Mouse (Mus musculus): ENCODE results near the gene Gm10273.
A peak's percentile ranks its signal among the peaks of the same experiment; 100 is the strongest.

Gm10273 gene

DNA sequence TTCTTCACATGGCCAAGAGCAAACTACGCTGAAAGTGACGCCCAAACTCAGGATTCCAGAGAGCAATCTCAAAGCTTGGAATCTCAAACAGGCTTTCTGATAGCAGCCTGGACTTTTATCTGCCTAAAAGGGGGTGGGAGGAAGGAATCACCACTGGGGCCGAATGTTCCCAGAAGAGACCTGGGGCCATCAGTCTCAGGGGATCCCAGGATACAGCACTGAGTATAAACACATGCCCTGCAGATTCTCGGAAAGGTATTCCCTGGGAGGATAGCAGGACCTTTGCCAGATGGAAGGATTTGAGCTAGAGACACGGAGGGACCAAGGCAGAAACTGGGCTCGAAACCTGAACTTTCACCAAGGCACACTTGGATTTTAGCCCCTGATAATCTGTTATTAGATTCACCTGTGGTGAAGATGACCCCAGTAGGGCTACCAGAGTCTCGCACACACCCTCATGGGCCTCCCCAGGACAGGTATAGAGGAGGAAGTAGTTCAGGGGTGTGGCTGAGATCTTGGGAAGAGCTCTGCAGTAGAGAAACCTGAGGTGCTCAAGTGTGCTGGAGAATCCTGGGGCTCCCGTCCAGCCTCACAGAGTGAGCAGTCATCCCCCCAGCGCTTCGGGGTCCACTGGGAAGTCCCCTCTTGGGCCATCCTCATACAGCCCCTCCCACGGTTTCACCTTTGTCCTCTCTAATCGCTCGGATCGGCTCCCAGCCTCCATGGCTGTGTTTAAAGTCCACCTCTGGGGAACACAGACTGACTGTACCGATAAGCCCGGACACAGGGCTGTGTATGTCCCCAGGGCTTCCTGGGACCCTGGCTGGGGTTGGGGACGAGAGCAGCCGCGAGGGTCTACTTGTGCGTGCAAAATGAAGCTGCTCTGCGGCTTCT is 7.7 kb downstream of the Gm10273 start, which contains the start of gene Pla2g12b:
TSS of gene Pla2g12b (plus strand) at position 762 of the 894 bp plus-strand sequence.
- DNase-seq (ENCODE audit: low read depth): no peak

GRCm38 (mm10) chr10:59403793-59404149 is 8.3 kb downstream of the Gm10273 start:
- DNase-seq (ENCODE audit: low read depth): no peak

GRCm38 (mm10) chr10:59408499-59408898 is 13.1 kb downstream of the Gm10273 start:
- DNase-seq (ENCODE audit: low read depth): no peak

DNA sequence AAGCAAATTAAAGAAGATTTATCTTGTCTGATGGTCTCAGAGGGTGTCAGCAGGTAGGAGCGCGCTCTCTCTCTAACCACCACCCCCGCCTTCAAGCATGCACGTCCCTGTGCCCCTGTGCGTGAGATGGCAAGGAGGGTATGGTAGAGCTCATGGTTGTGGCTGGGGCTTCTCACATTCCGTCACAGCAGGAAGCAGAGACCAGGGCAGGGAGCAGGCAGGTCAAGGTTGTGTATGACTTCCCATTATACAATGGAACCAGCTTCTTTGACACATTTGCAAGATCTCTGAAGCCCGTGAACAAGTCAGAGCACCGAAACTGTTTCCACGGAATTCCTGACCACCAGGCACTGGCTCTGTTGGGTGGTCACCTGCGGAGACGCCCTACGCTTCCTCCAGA is 14.8 kb downstream of the Gm10273 start:
- no peak for DNase-seq (ENCODE audit: low read depth)

GRCm38 (mm10) chr10:59413711-59414110 is 18.3 kb downstream of the Gm10273 start:
- DNase-seq (ENCODE audit: low read depth): no peak

GRCm38 (mm10) chr10:59416623-59417022 is 21.2 kb downstream of the Gm10273 start:
- DNase-seq (ENCODE audit: low read depth): peak; percentile 13

GRCm38 (mm10) chr10:59419516-59419915 is 24.1 kb downstream of the Gm10273 start:
- no peak for DNase-seq (ENCODE audit: low read depth)

DNA sequence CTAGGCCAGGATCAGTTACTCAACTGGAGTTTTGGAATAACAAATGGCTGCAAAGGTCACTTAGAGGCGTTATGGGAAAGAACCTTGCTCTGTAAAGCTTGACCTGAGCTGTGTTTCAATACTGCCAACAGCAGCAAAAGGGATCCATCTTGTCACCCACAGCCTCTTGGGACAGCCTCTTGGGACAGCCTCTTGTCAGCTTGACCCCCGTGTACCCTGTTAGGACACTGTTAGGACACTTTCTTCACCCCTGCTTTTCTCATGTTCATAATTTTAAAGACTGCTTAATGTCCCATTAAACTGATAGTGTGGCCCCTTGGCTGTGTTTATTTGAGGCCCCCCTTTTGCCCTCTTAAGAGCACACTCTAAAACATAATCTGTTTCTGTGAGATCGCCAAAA is 29.0 kb downstream of the Gm10273 start:
- DNase-seq (ENCODE audit: low read depth): no peak

DNA sequence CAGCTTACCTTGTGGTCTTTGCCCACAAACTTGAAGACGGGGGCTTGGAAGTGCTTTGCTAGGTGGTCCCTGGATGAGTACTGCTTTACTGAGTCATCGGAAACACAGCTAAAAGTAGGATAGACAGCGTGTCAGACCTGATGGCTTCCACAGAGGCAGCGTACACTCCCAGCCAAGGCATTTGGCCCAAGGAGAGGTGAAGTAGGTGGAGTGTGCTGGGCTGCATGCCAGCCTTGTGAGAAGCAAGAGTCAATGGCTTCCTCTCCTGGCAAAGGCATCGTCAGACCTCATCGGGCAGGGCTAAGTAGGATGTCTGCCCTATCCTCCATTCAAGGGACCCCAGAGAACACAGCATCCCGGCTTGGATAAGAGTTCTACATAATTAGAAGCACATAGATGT is 29.9 kb downstream of the Gm10273 start:
- peak; percentile 57 for DNase-seq (ENCODE audit: low read depth)

- no peak for DNase-seq (ENCODE audit: low read depth)
These were observed 30.9 kb downstream of the Gm10273 start for GRCm38 (mm10) chr10:59426371-59426770.

DNA sequence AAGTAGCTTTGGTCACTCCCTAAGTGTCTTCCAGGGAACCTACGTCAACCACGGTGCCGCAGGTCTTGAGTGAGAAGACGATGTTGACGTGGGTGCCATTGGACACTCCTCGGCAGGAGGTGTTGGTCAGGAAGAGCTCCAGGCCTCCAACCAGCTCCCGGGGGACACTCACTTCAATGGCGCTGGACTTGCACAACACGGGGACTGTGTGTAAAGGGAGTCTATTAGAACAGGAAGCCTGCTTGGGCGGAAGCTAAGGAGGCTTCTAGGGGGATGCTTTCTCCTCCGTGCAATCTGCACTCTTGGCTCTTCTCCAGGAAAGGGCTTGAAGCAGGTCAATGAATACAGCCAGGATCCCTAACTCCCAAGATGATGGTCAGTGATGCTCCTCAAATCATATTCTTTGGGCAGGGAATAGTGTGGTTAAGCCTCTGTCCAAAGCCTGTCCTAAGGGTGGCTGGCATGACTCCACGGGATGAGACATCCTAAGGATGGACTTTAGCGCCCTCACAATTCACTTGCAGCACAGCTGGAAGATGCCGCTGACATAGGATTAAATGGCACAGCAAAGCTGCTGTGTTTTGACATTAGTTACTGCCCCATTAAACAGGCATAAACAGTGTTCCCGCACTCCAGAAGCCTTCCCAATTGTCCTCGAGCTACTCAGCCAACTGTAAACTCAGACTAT is 34.2 kb downstream of the Gm10273 start:
- peak; percentile 18 for DNase-seq (ENCODE audit: low read depth)

- peak; percentile 81 for DNase-seq (ENCODE audit: low read depth)
These were observed 35.3 kb downstream of the Gm10273 start for GRCm38 (mm10) chr10:59430701-59431218.

GRCm38 (mm10) chr10:59435746-59436145 is 40.3 kb downstream of the Gm10273 start:
- DNase-seq (ENCODE audit: low read depth): no peak

GRCm38 (mm10) chr10:59438651-59439050 is 43.2 kb downstream of the Gm10273 start:
- DNase-seq (ENCODE audit: low read depth): no peak

GRCm38 (mm10) chr10:59439508-59439931 is 44.1 kb downstream of the Gm10273 start:
- DNase-seq (ENCODE audit: low read depth): peak; percentile 58

DNA sequence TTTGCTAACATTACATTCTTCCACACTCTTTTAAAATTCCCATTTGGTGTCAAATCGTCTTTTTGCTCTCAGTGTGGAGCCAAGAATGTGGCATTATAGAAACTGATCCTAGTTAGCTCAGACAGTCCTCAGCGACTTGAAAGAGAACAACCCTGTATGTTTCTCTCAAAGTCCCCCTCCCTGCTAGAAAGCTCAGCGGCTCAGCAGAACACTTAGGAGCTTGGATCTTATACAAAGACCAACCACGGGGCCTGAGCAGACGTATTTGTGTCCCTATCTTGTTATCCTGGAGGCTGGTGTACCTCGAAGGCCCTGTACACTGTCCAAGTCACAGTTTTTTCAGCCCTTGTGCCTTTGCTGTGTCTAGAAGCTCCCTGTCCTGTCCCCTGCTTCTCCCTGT is 44.7 kb downstream of the Gm10273 start:
- DNase-seq (ENCODE audit: low read depth): no peak

GRCm38 (mm10) chr10:59441735-59442134 is 46.3 kb downstream of the Gm10273 start, which contains the start of gene Oit3:
Gene Oit3 (minus strand): TSS chr10:59441778.
- no peak for DNase-seq (ENCODE audit: low read depth)

- no peak for DNase-seq (ENCODE audit: low read depth)
These were observed 47.8 kb downstream of the Gm10273 start for GRCm38 (mm10) chr10:59443212-59443611.

- no peak for DNase-seq (ENCODE audit: low read depth)
These were observed 48.7 kb downstream of the Gm10273 start for GRCm38 (mm10) chr10:59444106-59444505.

GRCm38 (mm10) chr10:59444635-59445034 is 49.2 kb downstream of the Gm10273 start:
- DNase-seq (ENCODE audit: low read depth): no peak
